Mouse (Mus musculus) urinary bladder, postnatal 4 days (tissue): ENCODE data around the gene Slc25a39.
A peak's percentile ranks its signal among the peaks of the same experiment; 100 is the strongest.

Experiments
- DNase-seq, 2 experiments: peaks; one replicate each; pipeline ENCODE4 v3.0.0; 2021 to 2022; ENCODE audit warnings: low spot score in 2 of 2

Slc25a39 gene

DNA sequence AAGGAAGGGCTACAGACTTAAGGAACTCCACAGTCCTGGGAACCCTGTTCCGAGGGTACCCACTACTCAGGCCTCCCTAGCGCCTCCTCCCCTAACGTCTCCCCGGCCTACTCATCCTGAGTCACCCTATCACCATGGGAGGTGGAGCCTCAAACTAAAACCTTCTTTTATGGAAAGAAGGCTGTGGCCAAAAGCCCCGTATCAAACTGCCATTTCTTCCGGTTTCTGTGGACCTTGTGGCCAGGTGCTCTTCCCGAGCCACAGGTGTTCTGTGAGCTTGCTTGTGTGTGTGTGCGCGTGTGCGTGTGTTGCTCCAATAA, 28.7 kb upstream of the Slc25a39 start:
- no peak for DNase-seq

GRCm38 (mm10) chr11:102435754-102436470, 28.2 kb upstream of the Slc25a39 start:
- no peak for DNase-seq

DNA sequence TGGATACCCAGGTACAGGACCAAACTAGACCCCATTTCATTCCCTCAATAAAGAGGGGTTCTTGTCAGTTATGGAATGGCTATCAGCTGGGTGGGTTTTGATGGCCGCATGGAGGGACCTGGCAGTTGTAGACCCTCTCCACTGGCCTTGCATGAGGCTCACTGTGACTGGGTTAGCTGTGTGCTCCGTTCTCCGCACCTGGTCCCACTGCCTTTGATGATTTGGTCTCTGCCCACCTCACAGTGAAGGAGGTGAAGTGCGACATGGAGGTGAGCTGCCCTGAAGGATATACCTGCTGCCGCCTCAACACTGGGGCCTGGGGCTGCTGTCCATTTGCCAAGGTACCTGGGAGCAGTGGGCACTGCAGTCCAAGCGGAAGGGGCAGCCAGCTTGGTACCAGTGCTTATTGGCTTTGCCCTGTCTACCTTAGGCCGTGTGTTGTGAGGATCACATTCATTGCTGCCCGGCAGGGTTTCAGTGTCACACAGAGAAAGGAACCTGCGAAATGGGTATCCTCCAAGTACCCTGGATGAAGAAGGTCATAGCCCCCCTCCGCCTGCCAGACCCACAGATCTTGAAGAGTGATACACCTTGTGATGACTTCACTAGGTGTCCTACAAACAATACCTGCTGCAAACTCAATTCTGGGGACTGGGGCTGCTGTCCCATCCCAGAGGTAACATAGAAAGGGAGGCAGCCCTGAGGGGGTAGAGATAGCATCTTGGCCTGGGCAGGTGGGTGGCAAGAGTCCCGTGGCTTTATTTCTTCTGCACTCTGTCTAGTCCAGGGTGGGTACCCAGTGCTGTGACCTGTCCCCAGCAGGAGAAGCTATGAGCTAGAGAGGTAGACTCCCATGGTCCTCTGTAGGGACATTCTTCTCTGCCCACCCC, 27.3 kb upstream of the Slc25a39 start:
- DNase-seq, result no peak

DNA sequence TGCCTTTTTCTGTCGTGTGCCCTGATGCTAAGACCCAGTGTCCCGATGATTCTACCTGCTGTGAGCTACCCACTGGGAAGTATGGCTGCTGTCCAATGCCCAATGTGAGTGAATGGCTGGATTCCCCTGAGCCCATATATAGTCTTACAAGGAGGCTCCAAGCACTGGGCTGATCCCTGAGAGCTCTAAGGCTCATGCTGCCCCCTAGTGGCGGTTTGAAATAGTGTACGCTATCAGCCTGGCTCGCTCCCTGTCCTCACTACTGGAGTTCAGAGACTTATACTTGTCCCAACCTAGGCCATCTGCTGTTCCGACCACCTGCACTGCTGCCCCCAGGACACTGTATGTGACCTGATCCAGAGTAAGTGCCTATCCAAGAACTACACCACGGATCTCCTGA, 26.7 kb upstream of the Slc25a39 start:
- DNase-seq, result peak; percentile 76 to 90

DNA sequence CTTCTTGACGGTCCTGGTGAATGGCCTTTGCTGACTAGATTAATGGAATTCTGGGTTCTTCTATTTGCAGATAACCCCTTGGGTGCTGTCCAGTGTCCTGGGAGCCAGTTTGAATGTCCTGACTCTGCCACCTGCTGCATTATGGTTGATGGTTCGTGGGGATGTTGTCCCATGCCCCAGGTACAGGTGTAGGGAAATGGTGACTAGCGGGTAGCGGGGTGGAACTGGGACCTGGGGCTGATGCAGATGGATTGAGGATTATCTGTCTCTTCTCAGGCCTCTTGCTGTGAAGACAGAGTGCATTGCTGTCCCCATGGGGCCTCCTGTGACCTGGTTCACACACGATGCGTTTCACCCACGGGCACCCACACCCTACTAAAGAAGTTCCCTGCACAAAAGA, 26.1 kb upstream of the Slc25a39 start:
- peak in 1 of 2 experiments; percentile 22 for DNase-seq

- DNase-seq, result no peak
Observed at GRCm38 (mm10) chr11:102432896-102433295, 25.1 kb upstream of the Slc25a39 start.

DNA sequence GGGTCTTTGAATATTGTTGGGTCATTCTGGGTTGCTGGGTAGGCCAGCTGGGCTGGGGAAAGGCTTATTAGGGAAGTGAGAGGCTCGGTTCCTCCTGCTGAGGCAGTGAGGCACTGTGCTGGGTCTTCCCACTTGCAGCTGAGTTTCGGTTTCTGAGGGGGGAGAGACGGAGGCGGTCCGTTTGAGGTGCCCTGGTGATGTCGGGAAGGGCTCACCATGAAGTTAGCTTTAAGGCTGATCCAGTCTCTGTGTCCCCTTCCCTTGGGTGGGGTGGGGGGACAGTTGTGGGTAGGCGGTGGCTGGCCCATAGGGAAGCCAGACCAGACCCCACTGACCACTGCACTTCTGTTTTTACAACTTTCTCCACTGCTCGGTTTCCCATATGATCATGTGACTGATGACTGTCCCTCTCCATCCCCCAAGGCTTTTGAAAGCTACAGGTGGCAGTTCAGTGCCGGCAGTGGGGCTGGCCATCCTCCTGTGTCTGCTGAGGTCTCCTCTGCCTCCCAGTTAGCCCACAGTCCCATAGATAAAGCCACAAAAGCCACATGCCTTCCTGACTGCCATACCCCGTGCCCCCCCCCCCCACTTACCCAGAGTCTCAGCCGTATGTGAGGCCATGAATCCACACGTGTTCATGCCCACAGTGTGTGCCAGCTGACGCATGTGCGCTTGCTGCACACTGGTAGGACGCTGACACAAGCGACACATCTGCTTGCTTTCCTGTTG, 24.5 kb upstream of the Slc25a39 start:
- no peak for DNase-seq

- DNase-seq, result no peak
Observed at GRCm38 (mm10) chr11:102431728-102432114, 24.0 kb upstream of the Slc25a39 start.

GRCm38 (mm10) chr11:102431018-102431645, 23.4 kb upstream of the Slc25a39 start:
- DNase-seq, result peak; percentile 66 to 82

- DNase-seq, result peak; percentile 85 to 87
Observed at GRCm38 (mm10) chr11:102430121-102431017, 22.6 kb upstream of the Slc25a39 start, which contains the start of gene Grn. Gene Grn, plus strand, starts transcription at chr11:102430315.

GRCm38 (mm10) chr11:102429551-102429950, 21.8 kb upstream of the Slc25a39 start:
- no peak for DNase-seq

DNA sequence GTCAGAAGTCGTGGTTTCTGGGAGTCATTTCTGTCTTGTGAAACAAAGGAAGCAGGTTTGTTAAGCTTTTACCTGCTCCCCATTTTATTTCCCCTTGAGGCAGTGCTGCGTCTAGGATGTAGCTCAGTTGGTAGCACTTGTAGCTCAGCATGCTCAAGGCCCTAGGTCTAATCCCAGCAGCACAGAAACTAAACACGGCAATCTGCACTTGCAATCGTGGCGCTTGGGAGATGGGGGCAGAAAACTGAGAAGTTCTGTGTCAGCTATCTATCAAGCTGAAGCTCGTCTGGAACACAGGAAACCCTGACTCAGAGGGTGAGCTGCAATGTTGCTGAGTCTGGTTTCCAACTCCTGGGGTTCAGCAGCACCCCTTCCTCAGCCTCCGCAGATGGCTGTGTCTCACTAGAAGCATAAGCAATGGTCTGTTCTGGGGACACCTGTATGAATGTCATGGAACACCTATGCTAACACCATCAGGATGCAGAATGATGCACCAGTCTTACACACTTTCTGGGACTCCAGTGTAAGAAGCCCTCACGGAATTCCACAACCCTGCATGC, 21.3 kb upstream of the Slc25a39 start:
- no peak for DNase-seq

GRCm38 (mm10) chr11:102425555-102426316, 18.0 kb upstream of the Slc25a39 start:
- DNase-seq, result peak in 1 of 2 experiments; percentile 28

- peak in 1 of 2 experiments; percentile 54 for DNase-seq
Observed at GRCm38 (mm10) chr11:102424666-102425065, 16.9 kb upstream of the Slc25a39 start.

GRCm38 (mm10) chr11:102421559-102421958, 13.8 kb upstream of the Slc25a39 start:
- DNase-seq, result peak in 1 of 2 experiments; percentile 55

- peak in 1 of 2 experiments; percentile 56 for DNase-seq
Observed at GRCm38 (mm10) chr11:102418887-102419286, 11.1 kb upstream of the Slc25a39 start.

GRCm38 (mm10) chr11:102417160-102417559, 9.4 kb upstream of the Slc25a39 start:
- DNase-seq, result peak in 1 of 2 experiments; percentile 36

GRCm38 (mm10) chr11:102415034-102415802, 7.5 kb upstream of the Slc25a39 start:
- peak in 1 of 2 experiments; percentile 28 for DNase-seq

- no peak for DNase-seq
Observed at GRCm38 (mm10) chr11:102413059-102413458, 5.3 kb upstream of the Slc25a39 start.
